Mouse (Mus musculus): ENCODE measurements around the gene Sec14l2. TPM values are rescaled to one million over a fixed set of nuclear protein-coding genes. Genes with fewer than 3 reads are reported as not detected.

Gene Sec14l2
- polyA plus RNA-seq, 1 experiment: 1.5 TPM

DNA sequence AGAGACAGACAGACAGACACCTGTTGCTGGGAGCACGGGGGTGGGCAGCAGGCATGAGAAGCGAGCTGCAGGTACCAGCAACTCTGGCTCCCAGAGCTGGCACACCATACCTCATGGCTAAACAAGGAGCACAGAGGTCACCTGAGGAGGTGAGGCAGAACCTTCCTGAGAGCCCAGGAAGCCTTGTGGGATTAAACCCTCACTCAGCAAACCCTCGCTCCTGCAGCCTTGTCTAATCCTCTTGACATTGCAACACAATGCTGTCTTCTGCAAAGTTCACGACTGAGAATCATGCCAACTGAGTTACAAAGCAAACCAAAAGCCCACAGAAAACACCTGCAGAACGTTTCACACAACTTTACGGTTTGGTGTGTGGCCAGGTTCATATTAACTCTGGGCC lies 74.8 kb downstream of the Sec14l2 start:
- TF ChIP-seq GATA1 (IDR thresholded peaks at IDR 0.05; ENCODE audit: low read length): no peak

DNA sequence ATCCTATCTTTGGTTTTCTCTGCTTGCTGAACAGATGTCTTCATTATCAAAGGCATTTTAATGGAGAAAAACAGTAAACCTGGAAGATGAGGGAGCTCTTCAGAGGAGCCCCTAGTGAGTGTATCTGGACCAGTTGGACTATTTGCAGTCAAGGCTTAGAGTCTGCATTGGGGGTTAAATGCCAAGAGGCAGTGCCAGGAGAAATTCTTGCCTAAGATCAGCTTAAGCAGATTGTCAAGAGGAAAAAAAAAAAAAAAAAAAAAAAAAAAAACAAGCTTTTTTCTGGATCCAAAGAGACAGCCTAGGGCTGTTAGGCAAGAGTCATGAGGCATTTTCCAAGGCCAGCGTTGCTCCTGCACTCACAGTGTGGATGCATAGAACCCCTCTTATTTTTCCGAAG lies 75.4 kb downstream of the Sec14l2 start:
- TF ChIP-seq GATA1 (IDR thresholded peaks at IDR 0.05; ENCODE audit: low read length): no peak

Other genes with a start within 250 kb of the Sec14l2 start
- not detected in 2 replicates for gene 4921536K21Rik, start 228.3 kb downstream of the Sec14l2 start, polyA plus RNA-seq (2012)
- gene Dusp18, start 228.2 kb downstream of the Sec14l2 start, polyA plus RNA-seq (2012): not detected in 2 replicates
- gene Slc35e4, start 208.8 kb downstream of the Sec14l2 start, polyA plus RNA-seq (2012): not detected in 2 replicates
- gene Tcn2, start 191.3 kb downstream of the Sec14l2 start, polyA plus RNA-seq (2012): 0.03 and 0.10 TPM in 2 replicates
- 25.5 and 78.4 TPM in 2 replicates for gene Pes1, start 159.4 kb downstream of the Sec14l2 start, polyA plus RNA-seq (2012)
- not detected in 2 replicates for gene 4930556J24Rik, start 146.6 kb downstream of the Sec14l2 start, polyA plus RNA-seq (2012)
- gene Gal3st1, start 139.8 kb downstream of the Sec14l2 start, polyA plus RNA-seq (2012): not detected in 2 replicates
- not detected in 2 replicates for gene Sec14l4, start 92.0 kb downstream of the Sec14l2 start, polyA plus RNA-seq (2012)
- gene Sec14l3, start 58.6 kb downstream of the Sec14l2 start, polyA plus RNA-seq (2012): not detected in 2 replicates
- 18.8 and 27.1 TPM in 2 replicates for gene Mtfp1, start 28.0 kb downstream of the Sec14l2 start, polyA plus RNA-seq (2012)
- 7.3 and 7.4 TPM in 2 replicates for gene Rnf215, start 11.8 kb upstream of the Sec14l2 start, polyA plus RNA-seq (2012)
- gene Ccdc157, start 36.9 kb upstream of the Sec14l2 start, polyA plus RNA-seq (2012): 1.1 and 1.4 TPM in 2 replicates
- gene Sf3a1, start 36.9 kb upstream of the Sec14l2 start, polyA plus RNA-seq (2012): 149 and 186 TPM in 2 replicates
- gene Tbc1d10a, start 63.4 kb upstream of the Sec14l2 start, polyA plus RNA-seq (2012): 21.6 and 22.7 TPM in 2 replicates
- gene Castor1, start 94.8 kb upstream of the Sec14l2 start, polyA plus RNA-seq (2012): 1.2 and 2.7 TPM in 2 replicates
- gene Osm, start 113.0 kb upstream of the Sec14l2 start, polyA plus RNA-seq (2012): 3.0 and 3.3 TPM in 2 replicates
- 0.02 and 0.21 TPM in 2 replicates for gene Lif, start 134.1 kb upstream of the Sec14l2 start, polyA plus RNA-seq (2012)

Measured in G1E-ER4 (cell line).